Mouse (Mus musculus) cerebellum, adult 2 months (tissue): ENCODE data around the gene Zscan20.

Source experiments
- CTCF ChIP-seq: fragments of 200-500 bp; IDR thresholded peaks from 2 replicates; pipeline ENCODE4 v1.5.1; 2011; ENCODE audit warnings: low read depth, mild to moderate bottlenecking, control low read depth, low read length, moderate library complexity, borderline replicate concordance; ENCODE audit not compliant: insufficient read depth
- POLR2A ChIP-seq: fragments of 200-500 bp; IDR thresholded peaks from 2 replicates; pipeline ENCODE4 v1.6.1; 2011; ENCODE audit warnings: low read length, control low read depth, borderline replicate concordance; ENCODE audit not compliant: insufficient read depth

DNA sequence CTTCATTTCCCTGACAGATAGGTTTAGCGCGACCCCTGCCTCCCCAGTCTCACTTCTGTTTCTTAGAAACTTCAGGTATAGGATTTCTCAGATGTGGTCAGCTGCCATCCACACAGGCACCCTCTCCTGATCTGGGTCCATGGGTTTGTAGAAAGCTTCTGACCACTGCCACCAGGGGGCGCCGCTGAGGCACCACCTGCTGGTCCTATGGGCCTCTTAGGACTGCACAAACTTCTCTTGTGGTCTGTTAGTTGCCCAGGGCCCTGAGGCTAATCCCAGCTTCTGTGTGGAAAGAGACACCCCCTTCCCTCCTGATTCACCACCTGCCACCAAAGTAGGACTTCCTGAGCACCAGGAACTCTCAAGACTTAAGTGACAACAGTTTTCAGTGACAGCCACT is 30.7 kb downstream of the Zscan20 start:
- no peak for TF ChIP-seq POLR2A
- TF ChIP-seq CTCF: no peak
